Mouse (Mus musculus) ES-E14 (cell line): ENCODE data around the gene Lamc1.

Experiments used
- HCFC1 ChIP-seq: IDR thresholded peaks from 2 replicates; pipeline ENCODE4 v1.6.1; 2012; ENCODE audit warnings: low read length, inconsistent platforms, borderline replicate concordance; ENCODE audit not compliant: insufficient read depth
- ZC3H11A ChIP-seq: IDR thresholded peaks from 2 replicates; pipeline ENCODE4 v1.6.1; 2012; ENCODE audit warnings: low read depth, mild to moderate bottlenecking, inconsistent platforms, low read length, borderline replicate concordance

DNA sequence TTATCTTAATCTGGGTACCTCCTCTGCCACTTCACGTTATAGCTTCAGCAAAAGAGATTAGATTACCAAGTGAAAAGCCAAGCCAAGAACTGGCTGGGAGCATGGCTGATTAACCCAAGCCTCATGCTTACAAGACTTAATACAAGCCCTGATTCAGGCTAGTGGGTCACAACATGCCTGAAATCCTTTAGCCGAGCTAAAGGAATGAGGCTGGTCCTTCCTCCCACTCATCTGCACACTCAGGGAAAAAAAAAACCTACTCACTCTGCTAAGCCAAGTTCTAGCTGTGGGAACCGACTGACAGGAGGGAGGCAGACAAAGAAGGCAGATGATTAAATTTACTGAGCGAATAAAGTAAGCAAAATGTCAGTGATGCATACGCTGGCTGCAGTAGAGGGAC lies 65.7 kb downstream of the Lamc1 start:
- no peak for TF ChIP-seq HCFC1
- no peak for TF ChIP-seq ZC3H11A
